Mouse (Mus musculus) midbrain, postnatal 0 days (tissue): ENCODE measurements around the gene Cfap52. TPM values are rescaled to one million over a fixed set of nuclear protein-coding genes. Genes with fewer than 3 reads are reported as not detected.
A peak's percentile ranks its signal among the peaks of the same experiment; 100 is the strongest.

Experiments
- ATAC-seq: fragments of 200-750 bp; cut with Nextera tagmentation; 2 replicates; pipeline ENCODE4 v1.8.0; 2017; ENCODE audit warnings: moderate number of reproducible peaks, mild to moderate bottlenecking, moderate TSS enrichment, moderate library complexity; ENCODE audit not compliant: low FRiP score
- DNase-seq: peaks from one replicate; pipeline ENCODE4 v3.0.0-alpha.2; 2015; ENCODE audit warnings: low spot score
- H3K27ac ChIP-seq: fragments of 300-500 bp; sonication (generic); 2 replicates; pipeline ENCODE4 v1.5.1; 2014; ENCODE audit warnings: low read depth, mild to moderate bottlenecking, low read length, mixed read lengths
- H3K27me3 ChIP-seq: fragments of 300-500 bp; sonication (generic); 2 replicates; pipeline ENCODE4 v1.6.1; 2014; ENCODE audit warnings: low read length, control low read depth, mixed read lengths; ENCODE audit not compliant: insufficient read depth
- H3K36me3 ChIP-seq: fragments of 300-500 bp; sonication (generic); 2 replicates; pipeline ENCODE4 v1.6.1; 2014; ENCODE audit warnings: low read length, control low read depth, mixed read lengths; ENCODE audit not compliant: insufficient read depth
- H3K4me1 ChIP-seq: fragments of 300-500 bp; sonication (generic); 2 replicates; pipeline ENCODE4 v1.6.1; 2014; ENCODE audit warnings: mild to moderate bottlenecking, control low read depth, antibody characterized with exemption, low read length, mixed read lengths; ENCODE audit not compliant: insufficient read depth
- H3K4me2 ChIP-seq: fragments of 300-500 bp; sonication (generic); 2 replicates; pipeline ENCODE4 v1.6.1; 2014; ENCODE audit warnings: low read depth, mild to moderate bottlenecking, low read length, mixed read lengths; ENCODE audit not compliant: poor library complexity, severe bottlenecking
- H3K4me3 ChIP-seq: fragments of 300-500 bp; sonication (generic); 2 replicates; pipeline ENCODE4 v1.5.1; 2014; ENCODE audit warnings: low read depth, mild to moderate bottlenecking, low read length, moderate library complexity
- H3K9ac ChIP-seq: fragments of 300-500 bp; sonication (generic); replicated peaks from 2 replicates; pipeline ENCODE4 v1.6.1; 2014; ENCODE audit warnings: mild to moderate bottlenecking, low read length, moderate library complexity, mixed read lengths; ENCODE audit not compliant: poor library complexity, severe bottlenecking
- H3K9me3 ChIP-seq: fragments of 300-500 bp; sonication (generic); 2 replicates; pipeline ENCODE4 v1.6.1; 2016; ENCODE audit warnings: low read length, control low read depth
- CTCF ChIP-seq: IDR thresholded peaks from 2 replicates; pipeline ENCODE4 v1.5.1; 2016; ENCODE audit warnings: antibody characterized with exemption, mild to moderate bottlenecking
- WGBS: fragments of 180-500 bp; shearing (Covaris S2); extraction: QIAGEN DNeasy Blood & Tissue Kit; methylation state at CpG from one replicate; pipeline ENCODE4 v1.1.7; 2014; 5-methylcytosine and 5-hydroxymethylcytosine counted together
- polyA plus RNA-seq: library from polyadenylated mRNA; unstranded; fragments of >200 nt; fragmentation: Nextera tagmentation; extraction: Ambion mirVana; gene quantifications from 2 replicates; pipeline ENCODE4 v1.2.1, GENCODE M21; 2015
- total RNA-seq: library from RNA; depleted of rRNA; stranded (reverse); fragments of >200 nt; gene quantifications from 2 replicates; pipeline ENCODE4 v1.2.3, GENCODE M21; 2014; rRNA removed

The Cfap52 gene
- total RNA-seq: 3.8 TPM in 2 replicates
- polyA plus RNA-seq: 2.7 and 3.2 TPM in 2 replicates

GRCm38 (mm10) chr11:67965242-67965883 lies at the start of gene Cfap52:
Gene Cfap52 (minus strand): TSS chr11:67965651.
- Histone ChIP-seq H3K4me2 (peak within 1 kb of the TSS; percentile 73), H3K4me1 (peaks cover 6% of the 10 kb centered on the region; the same call in 1 of the 2 replicates), H3K9me3 (no peaks in the 10 kb centered on the region), H3K36me3 (0 out of 2 replicates have a peak, but pooled peaks cover 4% of the 10 kb centered on the region), H3K27me3 (no peaks in the 10 kb centered on the region), H3K27ac (no peak within 1 kb of the TSS), H3K4me3 (peak within 1 kb of the TSS; percentile 62), H3K9ac (peak within 1 kb of the TSS; percentile 73)
- 10% methylated on average over 15 of the region's 15 CpGs for WGBS
- DNase-seq (peak; percentile 88), ATAC-seq (0 out of 2 replicates have a peak, but pooled peaks have one; percentile 41)
- no peak for TF ChIP-seq CTCF

- no peaks in the 10 kb centered on the region for H3K4me1 ChIP-seq
- no peaks in the 10 kb centered on the region for H3K9me3 ChIP-seq
- no peak overlapping the region for H3K27ac ChIP-seq
- no peak overlapping the region for H3K4me2 ChIP-seq
- no peak for TF ChIP-seq CTCF
- no peak overlapping the region for H3K4me3 ChIP-seq
- no peak overlapping the region for H3K9ac ChIP-seq
- no peaks in the 10 kb centered on the region for H3K36me3 ChIP-seq
- ATAC-seq: no peak
- H3K27me3 ChIP-seq: no peaks in the 10 kb centered on the region
- WGBS: 87% methylated on average over 7 of the region's 7 CpGs
- no peak for DNase-seq
These were observed 46.8 kb upstream of the Cfap52 start for GRCm38 (mm10) chr11:68012207-68012606.

GRCm38 (mm10) chr11:68009377-68009776 lies 43.9 kb upstream of the Cfap52 start:
- Histone ChIP-seq H3K4me3 (no peak overlapping the region), H3K9ac (no peak overlapping the region), H3K4me2 (no peak overlapping the region), H3K36me3 (no peaks in the 10 kb centered on the region), H3K4me1 (no peaks in the 10 kb centered on the region), H3K27ac (no peak overlapping the region), H3K9me3 (no peaks in the 10 kb centered on the region), H3K27me3 (no peaks in the 10 kb centered on the region)
- no peak for TF ChIP-seq CTCF
- ATAC-seq: no peak
- 67% methylated on average over 5 of the region's 5 CpGs for WGBS
- DNase-seq: no peak

DNA sequence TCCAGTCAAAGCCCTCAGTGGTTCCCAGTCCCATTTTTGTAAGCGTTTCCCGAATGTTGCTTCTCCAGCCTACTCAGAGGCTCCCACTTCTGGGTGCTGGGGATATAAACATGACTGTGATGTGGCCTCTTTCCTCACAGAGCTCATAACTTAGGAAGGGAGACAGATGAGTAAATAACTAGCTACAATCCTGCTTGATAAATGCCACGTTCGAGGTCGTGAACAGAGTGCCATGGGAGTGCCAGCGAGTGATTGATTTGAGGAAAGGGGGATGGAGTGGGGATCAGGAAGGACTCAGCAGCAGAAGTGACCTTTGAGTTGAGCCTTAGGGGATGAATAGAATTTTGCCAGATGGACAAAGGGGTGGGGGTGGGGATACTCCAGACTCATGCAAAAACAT lies 42.2 kb upstream of the Cfap52 start:
- Histone ChIP-seq H3K9me3 (no peaks in the 10 kb centered on the region), H3K4me1 (no peaks in the 10 kb centered on the region), H3K9ac (no peak overlapping the region), H3K36me3 (no peaks in the 10 kb centered on the region), H3K4me3 (no peak overlapping the region), H3K27me3 (no peaks in the 10 kb centered on the region), H3K4me2 (no peak overlapping the region), H3K27ac (no peak overlapping the region)
- ATAC-seq (no peak), DNase-seq (no peak)
- TF ChIP-seq CTCF: peak; percentile 39
- WGBS: 64% methylated on average over 6 of the region's 6 CpGs

- no peak overlapping the region for H3K9ac ChIP-seq
- H3K9me3 ChIP-seq: no peaks in the 10 kb centered on the region
- DNase-seq (no peak), ATAC-seq (no peak)
- H3K4me1 ChIP-seq: no peaks in the 10 kb centered on the region
- H3K36me3 ChIP-seq: no peaks in the 10 kb centered on the region
- no peak for TF ChIP-seq CTCF
- H3K4me3 ChIP-seq: no peak overlapping the region
- 31% methylated on average over 8 of the region's 8 CpGs for WGBS
- no peaks in the 10 kb centered on the region for H3K27me3 ChIP-seq
- no peak overlapping the region for H3K4me2 ChIP-seq
- H3K27ac ChIP-seq: no peak overlapping the region
These were observed 40.9 kb upstream of the Cfap52 start for GRCm38 (mm10) chr11:68006216-68006789.

GRCm38 (mm10) chr11:68004191-68004590 lies 38.7 kb upstream of the Cfap52 start:
- WGBS: 15% methylated on average over 6 of the region's 6 CpGs
- no peaks in the 10 kb centered on the region for H3K4me1 ChIP-seq
- no peak overlapping the region for H3K4me3 ChIP-seq
- no peak overlapping the region for H3K27ac ChIP-seq
- no peaks in the 10 kb centered on the region for H3K36me3 ChIP-seq
- no peaks in the 10 kb centered on the region for H3K9me3 ChIP-seq
- DNase-seq (peak; percentile 78), ATAC-seq (no peak)
- TF ChIP-seq CTCF: peak; percentile 97
- no peak overlapping the region for H3K9ac ChIP-seq
- no peak overlapping the region for H3K4me2 ChIP-seq
- no peaks in the 10 kb centered on the region for H3K27me3 ChIP-seq
